Mouse (Mus musculus): Measurements from ENCODE around the gene Micu2. TPM values are rescaled to one million over a fixed set of nuclear protein-coding genes. Genes with fewer than 3 reads are reported as not detected.

Micu2 gene
- total and polyA plus RNA-seq, 3 experiments, result 61.3 to 173 (median 65.1) TPM

DNA sequence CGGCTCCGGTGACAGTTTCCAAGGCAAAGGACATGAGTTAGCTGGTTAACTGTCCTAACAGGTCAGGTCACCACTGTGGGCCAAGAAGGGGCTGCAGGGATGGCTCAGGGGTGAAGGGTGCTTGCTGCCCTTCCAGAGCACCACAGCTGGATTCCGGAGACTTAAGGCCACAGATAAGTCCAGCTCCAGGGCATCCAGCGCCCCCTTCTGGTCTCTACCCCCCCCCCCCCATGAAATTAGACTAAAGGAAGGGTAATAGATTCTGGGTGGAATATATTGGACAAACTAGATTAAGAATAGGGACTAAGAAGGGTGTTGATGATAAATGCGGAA, 306 bp upstream of the Micu2 start:
- DNase-seq (ENCODE audit: low read depth, low spot score), result no peak
- Histone ChIP-seq H3K27ac (ENCODE audit: control insufficient read depth, low read depth, low read length) (peak overlapping the region; percentile 46; the same call in 1 of the 2 replicates), H3K4me3 (ENCODE audit: control insufficient read depth in 1 of 2, insufficient read depth in 1 of 2, low read depth in 2 of 2, low read length in 2 of 2) (peak overlapping the region in 1 of 2 experiments; percentile 81; a peak in 2 of 4 replicates), H3K9me3 (replicated peaks; ENCODE audit: insufficient read depth, low read length) (no peaks in the 10 kb centered on the region), H3K79me2 (ENCODE audit: control insufficient read depth, insufficient read depth, low read length, poor library complexity) (peaks cover 10% of the 10 kb centered on the region), H3K4me1 (ENCODE audit: control insufficient read depth in 1 of 2, insufficient read depth in 2 of 2, low read length in 2 of 2) (peaks cover 6 to 9% of the 10 kb centered on the region in 2 experiments; a peak in 3 of 4 replicates), H3K36me3 (ENCODE audit: control insufficient read depth in 1 of 2, insufficient read depth in 2 of 2, low read length in 2 of 2) (peaks cover 0 to 24% of the 10 kb centered on the region in 2 experiments; a peak in 2 of 4 replicates), H3K9ac (ENCODE audit: control insufficient read depth, low read depth, low read length, poor library complexity, severe bottlenecking) (peak overlapping the region; percentile 32; the same call in 1 of the 2 replicates), H3K27me3 (ENCODE audit: control insufficient read depth in 1 of 2, insufficient read depth in 2 of 2, low read length in 2 of 2) (no peaks in the 10 kb centered on the region)
- no peak for TF ChIP-seq MXI1 (IDR thresholded peaks at IDR 0.05; ENCODE audit: low read depth, low read length)
- no peak for TF ChIP-seq EP300 (IDR thresholded peaks at IDR 0.05; ENCODE audit: low read depth in 1 of 2, low read length in 2 of 2)
- TF ChIP-seq POLR2A (IDR thresholded peaks at IDR 0.05; ENCODE audit: control insufficient read depth in 1 of 2, insufficient read depth in 1 of 2, low read depth in 1 of 2, low read length in 2 of 2, poor library complexity in 1 of 2), result 0 out of 4 replicates have a peak, but pooled peaks of 1 of the 2 experiments have one; percentile 26

DNA sequence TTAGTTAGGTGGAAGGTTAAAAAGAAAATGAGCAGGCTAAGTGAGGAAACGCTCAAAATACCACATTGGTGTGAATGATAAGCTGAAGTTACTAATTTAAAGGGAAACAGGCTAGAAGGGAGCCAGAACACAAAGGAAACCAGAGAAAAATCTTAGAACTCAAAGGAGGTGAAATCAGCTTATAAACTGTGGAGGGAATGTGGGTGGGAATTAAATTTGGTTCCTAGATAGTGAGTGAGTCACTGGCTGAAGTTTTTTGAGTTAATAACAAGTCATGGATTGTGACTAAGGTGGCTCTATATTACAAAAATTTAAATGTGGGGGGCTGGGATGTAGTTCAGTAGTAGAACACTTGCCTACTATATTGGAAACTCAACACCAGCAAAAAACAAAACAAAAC, 1.6 kb downstream of the Micu2 start:
- Histone ChIP-seq H3K27ac (ENCODE audit: control insufficient read depth, low read depth, low read length) (no peak overlapping the region), H3K4me3 (ENCODE audit: control insufficient read depth in 1 of 2, insufficient read depth in 1 of 2, low read depth in 2 of 2, low read length in 2 of 2) (no peak overlapping the region), H3K9ac (ENCODE audit: control insufficient read depth, low read depth, low read length, poor library complexity, severe bottlenecking) (no peak overlapping the region), H3K4me1 (ENCODE audit: control insufficient read depth in 1 of 2, insufficient read depth in 2 of 2, low read length in 2 of 2) (peaks cover 6 to 9% of the 10 kb centered on the region in 2 experiments; a peak in 3 of 4 replicates), H3K27me3 (ENCODE audit: control insufficient read depth in 1 of 2, insufficient read depth in 2 of 2, low read length in 2 of 2) (no peaks in the 10 kb centered on the region), H3K79me2 (ENCODE audit: control insufficient read depth, insufficient read depth, low read length, poor library complexity) (peaks cover 10% of the 10 kb centered on the region), H3K36me3 (ENCODE audit: control insufficient read depth in 1 of 2, insufficient read depth in 2 of 2, low read length in 2 of 2) (peaks cover 2 to 23% of the 10 kb centered on the region in 2 experiments; a peak in 3 of 4 replicates), H3K9me3 (replicated peaks; ENCODE audit: insufficient read depth, low read length) (no peaks in the 10 kb centered on the region)
- DNase-seq (ENCODE audit: low read depth, low spot score), result peak; percentile 15
- no peak for TF ChIP-seq MYB (IDR thresholded peaks at IDR 0.05; ENCODE audit: low read depth, low read length)
- no peak for TF ChIP-seq USF1 (IDR thresholded peaks at IDR 0.05; ENCODE audit: low read depth, low read length)

DNA sequence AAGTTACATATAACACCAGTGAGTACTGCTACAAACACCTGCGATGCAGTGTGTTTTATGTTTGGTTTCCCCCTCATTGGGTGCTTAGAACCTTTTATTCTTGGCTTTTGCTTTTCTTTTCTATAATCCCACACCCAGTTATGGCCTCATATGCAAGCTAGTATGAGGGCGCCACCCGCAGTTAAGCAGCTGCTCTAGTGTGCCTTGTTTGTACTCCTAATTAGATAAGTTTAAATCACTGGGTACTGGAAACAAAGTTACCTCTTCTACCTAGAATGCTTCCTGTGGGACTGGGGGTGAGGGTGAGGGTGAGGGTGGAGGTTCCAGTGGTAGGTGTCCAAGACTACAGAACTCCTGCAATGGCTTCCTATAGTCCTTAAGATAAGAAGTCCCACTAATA, 2.9 kb downstream of the Micu2 start:
- Histone ChIP-seq H3K79me2 (ENCODE audit: control insufficient read depth, insufficient read depth, low read length, poor library complexity) (peaks cover 10% of the 10 kb centered on the region), H3K27ac (ENCODE audit: control insufficient read depth, low read depth, low read length) (no peak overlapping the region), H3K9me3 (replicated peaks; ENCODE audit: insufficient read depth, low read length) (no peaks in the 10 kb centered on the region), H3K27me3 (ENCODE audit: control insufficient read depth in 1 of 2, insufficient read depth in 2 of 2, low read length in 2 of 2) (no peaks in the 10 kb centered on the region), H3K36me3 (ENCODE audit: control insufficient read depth in 1 of 2, insufficient read depth in 2 of 2, low read length in 2 of 2) (peaks cover 5 to 18% of the 10 kb centered on the region in 2 experiments), H3K4me3 (ENCODE audit: control insufficient read depth in 1 of 2, insufficient read depth in 1 of 2, low read depth in 2 of 2, low read length in 2 of 2) (no peak overlapping the region), H3K9ac (ENCODE audit: control insufficient read depth, low read depth, low read length, poor library complexity, severe bottlenecking) (no peak overlapping the region), H3K4me1 (ENCODE audit: control insufficient read depth in 1 of 2, insufficient read depth in 2 of 2, low read length in 2 of 2) (peaks cover 2 to 9% of the 10 kb centered on the region in 2 experiments; a peak in 3 of 4 replicates)
- peak; percentile 13 for DNase-seq (ENCODE audit: low read depth, low spot score)
- TF ChIP-seq ZMIZ1 (IDR thresholded peaks at IDR 0.05; ENCODE audit: low read depth, low read length), result no peak
- TF ChIP-seq CTCF (IDR thresholded peaks at IDR 0.05 in 2 of 3, conservative IDR thresholded peaks at IDR 0.05 in 1 of 3; ENCODE audit: control insufficient read depth in 1 of 3, insufficient read depth in 1 of 3, low read depth in 2 of 3, low read length in 3 of 3, poor library complexity in 1 of 3, severe bottlenecking in 1 of 3), result peak in 2 of 3 experiments; percentile 1 to 26; a peak in 1 of 6 replicates

DNA sequence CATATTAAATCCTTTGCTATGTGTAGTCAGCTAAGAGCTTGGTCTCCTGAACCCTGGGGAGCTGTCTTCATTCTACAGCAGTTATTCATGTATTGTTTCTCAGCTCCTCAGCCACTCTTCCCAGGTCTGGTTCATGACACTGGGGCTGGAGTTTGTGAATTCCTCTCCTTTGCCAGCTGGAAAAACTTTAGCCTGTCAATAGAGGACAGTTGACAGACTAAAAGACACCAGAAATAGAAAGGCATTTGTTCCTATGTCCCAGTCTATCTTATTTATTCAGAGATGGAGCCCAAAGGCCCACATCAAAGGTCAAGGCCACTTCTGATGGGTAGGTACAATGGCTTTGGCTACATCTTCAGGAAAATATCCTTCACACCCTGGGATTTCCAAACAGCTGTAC, 7.3 kb downstream of the Micu2 start:
- H3K79me2 ChIP-seq (ENCODE audit: control insufficient read depth, insufficient read depth, low read length, poor library complexity), result peaks cover 3% of the 10 kb centered on the region; the same call in 1 of the 2 replicates
- no peak overlapping the region for H3K4me3 ChIP-seq (ENCODE audit: control insufficient read depth in 1 of 2, insufficient read depth in 1 of 2, low read depth in 2 of 2, low read length in 2 of 2)
- no peak overlapping the region for H3K27ac ChIP-seq (ENCODE audit: control insufficient read depth, low read depth, low read length)
- H3K9ac ChIP-seq (ENCODE audit: control insufficient read depth, low read depth, low read length, poor library complexity, severe bottlenecking), result no peak overlapping the region
- no peak for DNase-seq (ENCODE audit: low read depth, low spot score)
- H3K4me1 ChIP-seq (ENCODE audit: control insufficient read depth in 1 of 2, insufficient read depth in 2 of 2, low read length in 2 of 2), result no peaks in the 10 kb centered on the region
- no peaks in the 10 kb centered on the region for H3K9me3 ChIP-seq (replicated peaks; ENCODE audit: insufficient read depth, low read length)
- peaks cover 2 to 9% of the 10 kb centered on the region in 2 experiments for H3K36me3 ChIP-seq (ENCODE audit: control insufficient read depth in 1 of 2, insufficient read depth in 2 of 2, low read length in 2 of 2)
- no peaks in the 10 kb centered on the region for H3K27me3 ChIP-seq (ENCODE audit: control insufficient read depth in 1 of 2, insufficient read depth in 2 of 2, low read length in 2 of 2)
- TF ChIP-seq TBP (IDR thresholded peaks at IDR 0.05; ENCODE audit: low read depth, low read length) (no peak), HCFC1 (IDR thresholded peaks at IDR 0.05; ENCODE audit: low read depth, low read length) (no peak), MYB (IDR thresholded peaks at IDR 0.05; ENCODE audit: low read depth, low read length) (no peak), ZNF384 (IDR thresholded peaks at IDR 0.05; ENCODE audit: low read depth, low read length) (no peak), NRF1 (IDR thresholded peaks at IDR 0.05; ENCODE audit: insufficient read depth, low read depth, low read length, poor library complexity, severe bottlenecking) (no peak), MAX (IDR thresholded peaks at IDR 0.05; ENCODE audit: low read length) (no peak), ETS1 (IDR thresholded peaks at IDR 0.05; ENCODE audit: low read depth, low read length) (no peak), MYC (IDR thresholded peaks at IDR 0.05; ENCODE audit: low read depth, low read length) (no peak), E2F4 (IDR thresholded peaks at IDR 0.05; ENCODE audit: borderline replicate concordance, low read depth, low read length) (no peak), JUND (IDR thresholded peaks at IDR 0.05; ENCODE audit: low read depth, low read length) (no peak), GABPA (IDR thresholded peaks at IDR 0.05; ENCODE audit: low read depth, low read length) (no peak), MAZ (IDR thresholded peaks at IDR 0.05; ENCODE audit: low read depth, low read length) (no peak), POLR2AphosphoS2 (IDR thresholded peaks at IDR 0.05; ENCODE audit: low read length) (no peak), RAD21 (IDR thresholded peaks at IDR 0.05; ENCODE audit: low read depth, low read length) (no peak), CHD2 (IDR thresholded peaks at IDR 0.05; ENCODE audit: low read length) (no peak), SIN3A (IDR thresholded peaks at IDR 0.05; ENCODE audit: low read length) (no peak)
